Mouse (Mus musculus) ES-E14 (cell line): ENCODE measurements around the gene Fars2. TPM values are rescaled to one million over a fixed set of nuclear protein-coding genes. Genes with fewer than 3 reads are reported as not detected.

Experiments used
- DNase-seq: peaks from one replicate; pipeline ENCODE4 v3.0.0-alpha.2; 2013; ENCODE audit warnings: low read depth, low spot score
- H3K27ac ChIP-seq: 2 replicates; pipeline ENCODE4 v1.5.1; 2012; ENCODE audit warnings: low read depth, mild to moderate bottlenecking, low read length, moderate library complexity, mixed read lengths; ENCODE audit not compliant: poor library complexity, insufficient read depth, severe bottlenecking
- H3K36me3 ChIP-seq: 2 replicates; pipeline ENCODE4 v1.6.1; 2012; ENCODE audit warnings: mild to moderate bottlenecking, low read length, moderate library complexity, mixed read lengths; ENCODE audit not compliant: control insufficient read depth, poor library complexity, insufficient read depth, severe bottlenecking
- H3K4me1 ChIP-seq, 2 experiments: fragments of 150-350 bp in 1 of 2; sonication (generic) in 1 of 2; 2 replicates each; pipeline ENCODE4 v1.6.1; 2012; ENCODE audit warnings: low read length in 2 of 2, mild to moderate bottlenecking in 1 of 2, mixed read lengths in 1 of 2; ENCODE audit not compliant: control insufficient read depth in 2 of 2, insufficient read depth in 2 of 2, poor library complexity in 1 of 2
- H3K4me3 ChIP-seq, 2 experiments: fragments of 150-350 bp in 1 of 2; sonication (generic) in 1 of 2; 2 replicates each; pipeline ENCODE4 v1.5.1; 2012; ENCODE audit warnings: low read length in 2 of 2, low read depth in 1 of 2, mild to moderate bottlenecking in 1 of 2, mixed read lengths in 1 of 2; ENCODE audit not compliant: insufficient read depth in 1 of 2, poor library complexity in 1 of 2, severe bottlenecking in 1 of 2
- H3K9ac ChIP-seq: 2 replicates; pipeline ENCODE4 v1.6.1; 2012; ENCODE audit warnings: low read depth, mild to moderate bottlenecking, low read length, mixed read lengths; ENCODE audit not compliant: poor library complexity, insufficient read depth, severe bottlenecking
- H3K9me3 ChIP-seq: fragments of 150-350 bp; sonication (generic); 2 replicates; pipeline ENCODE4 v1.6.1; 2012; ENCODE audit warnings: low read depth, mild to moderate bottlenecking, low read length; ENCODE audit not compliant: control insufficient read depth, insufficient read depth
- CHD2 ChIP-seq: IDR thresholded peaks from 2 replicates; pipeline ENCODE4 v1.6.1; 2014; ENCODE audit warnings: mild to moderate bottlenecking, low read depth, low read length, inconsistent platforms
- HCFC1 ChIP-seq: IDR thresholded peaks from 2 replicates; pipeline ENCODE4 v1.6.1; 2012; ENCODE audit warnings: low read length, inconsistent platforms, borderline replicate concordance; ENCODE audit not compliant: insufficient read depth
- MAFK ChIP-seq: IDR thresholded peaks from 2 replicates; pipeline ENCODE4 v1.6.1; 2014; ENCODE audit warnings: mild to moderate bottlenecking, low read depth, low read length, inconsistent platforms; ENCODE audit not compliant: insufficient read depth
- ZC3H11A ChIP-seq: IDR thresholded peaks from 2 replicates; pipeline ENCODE4 v1.6.1; 2012; ENCODE audit warnings: low read depth, mild to moderate bottlenecking, inconsistent platforms, low read length, borderline replicate concordance
- ZNF384 ChIP-seq: IDR thresholded peaks from 2 replicates; pipeline ENCODE4 v1.6.1; 2012; ENCODE audit warnings: low read depth, low read length, inconsistent platforms
- in situ Hi-C, 2 experiments: fragments of 600-800 bp; cut with MboI; formaldehyde crosslinking; loops; one replicate each; pipeline ENCODE4 v1.15.1; 2025; ENCODE audit warnings: low sequenced_read_pairs in 2 of 2, inconsistent platforms in 1 of 2; ENCODE audit not compliant: unreplicated experiment in 2 of 2
- total RNA-seq: library from RNA; depleted of rRNA; stranded (reverse); fragments of 300-350 nt; gene quantifications from 2 replicates; pipeline ENCODE4 v1.2.3, GENCODE M21; 2012

Gene Fars2
- total RNA-seq, 1 experiment = 22.0 TPM

DNA sequence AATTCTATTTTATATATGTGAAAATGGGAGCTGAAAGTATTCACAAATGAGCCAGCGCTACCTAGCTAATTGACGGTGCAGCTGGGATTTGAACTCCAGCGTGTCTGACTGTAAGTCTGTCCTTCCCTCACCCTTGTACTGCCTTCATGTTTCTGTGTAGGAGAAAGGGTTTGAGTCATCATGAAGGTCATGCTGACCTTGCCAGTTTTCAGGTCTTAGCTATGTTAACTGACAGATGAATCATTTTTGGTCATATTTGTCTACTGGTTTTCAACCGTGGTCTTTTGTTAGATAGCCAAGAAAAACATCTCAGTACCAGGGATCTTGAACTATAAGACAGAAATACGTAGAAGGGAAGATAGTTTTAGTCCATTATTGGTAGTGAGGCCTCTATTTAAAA, 14.2 kb downstream of the Fars2 start:
- Histone ChIP-seq H3K9me3 (no peaks in the 10 kb centered on the region), H3K4me1 (no peaks in the 10 kb centered on the region), H3K27ac (no peak overlapping the region), H3K9ac (no peak overlapping the region), H3K4me3 (no peak overlapping the region), H3K36me3 (no peaks in the 10 kb centered on the region)
- in situ Hi-C loops = no loop called here
- TF ChIP-seq MAFK = no peak
- TF ChIP-seq ZC3H11A = no peak
- TF ChIP-seq HCFC1 = no peak
- no peak for TF ChIP-seq CHD2
- no peak for TF ChIP-seq ZNF384
- no peak for DNase-seq

DNA sequence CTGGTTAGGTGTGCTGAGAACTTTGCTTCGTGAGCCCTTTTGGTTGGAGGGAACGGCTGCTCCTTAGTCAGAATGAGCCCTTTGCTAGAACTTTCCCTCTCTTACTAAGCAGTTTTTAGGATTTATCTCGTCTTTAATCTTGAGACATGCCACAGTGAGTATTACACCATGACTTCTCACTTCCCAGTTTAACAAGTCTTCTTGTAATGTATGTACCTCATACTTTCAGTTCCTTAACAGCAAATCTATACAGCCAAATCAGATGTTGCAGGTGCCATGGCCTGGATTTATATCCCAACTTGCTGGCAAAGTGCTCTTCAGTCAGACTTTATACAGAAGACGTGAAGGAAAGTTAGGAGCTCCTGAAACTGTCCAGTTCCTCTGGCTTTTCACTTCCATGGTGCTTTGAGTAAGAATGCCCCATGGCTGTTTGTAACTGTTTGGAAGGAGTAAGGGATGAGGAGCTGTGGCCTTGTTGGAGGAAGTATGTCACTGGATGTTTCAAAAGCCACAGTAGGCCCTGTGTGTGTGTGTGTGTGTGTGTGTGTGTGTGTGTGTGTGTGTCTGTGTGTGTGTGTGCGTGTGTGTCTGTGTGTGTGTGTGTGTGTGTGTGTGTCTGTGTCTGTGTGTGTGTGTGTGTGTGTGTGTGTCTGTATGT, 14.9 kb downstream of the Fars2 start:
- in situ Hi-C loops = no loop called here
- Histone ChIP-seq H3K9me3 (no peaks in the 10 kb centered on the region), H3K27ac (no peak overlapping the region), H3K9ac (no peak overlapping the region), H3K4me1 (no peaks in the 10 kb centered on the region), H3K4me3 (no peak overlapping the region), H3K36me3 (no peaks in the 10 kb centered on the region)
- no peak for TF ChIP-seq CHD2
- no peak for TF ChIP-seq ZNF384
- no peak for TF ChIP-seq MAFK
- TF ChIP-seq ZC3H11A = no peak
- DNase-seq = no peak

DNA sequence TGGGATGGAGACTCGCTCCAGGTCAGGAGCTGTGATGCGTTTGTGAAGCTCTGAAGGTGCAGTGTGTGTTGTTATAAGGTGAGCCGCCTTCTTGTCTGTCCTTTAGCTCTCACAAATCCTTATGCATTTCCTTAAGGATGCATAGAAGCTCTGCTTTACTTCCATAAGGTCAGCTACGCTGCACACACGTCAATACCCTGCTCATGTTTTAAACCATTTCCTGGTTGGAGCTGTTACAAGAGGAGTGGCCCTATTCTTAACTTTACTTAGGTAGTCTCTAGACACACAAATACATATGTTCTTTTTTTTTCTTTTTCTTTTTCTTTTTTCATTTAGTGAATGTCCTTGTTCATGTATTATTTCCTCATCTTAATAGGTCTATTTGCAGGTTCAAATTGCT, 22.5 kb downstream of the Fars2 start:
- Histone ChIP-seq H3K9ac (no peak overlapping the region), H3K36me3 (no peaks in the 10 kb centered on the region), H3K9me3 (no peaks in the 10 kb centered on the region), H3K27ac (no peak overlapping the region), H3K4me3 (no peak overlapping the region), H3K4me1 (peaks cover 0 to 3% of the 10 kb centered on the region in 2 experiments; a peak in 1 of 4 replicates)
- in situ Hi-C loops = no loop called here
- TF ChIP-seq ZNF384 = no peak
- no peak for TF ChIP-seq HCFC1
- no peak for TF ChIP-seq CHD2
- no peak for TF ChIP-seq MAFK
- no peak for DNase-seq

- DNase-seq = no peak
- peaks cover 0 to 3% of the 10 kb centered on the region in 2 experiments; a peak in 1 of 4 replicates for H3K4me1 ChIP-seq
- no peaks in the 10 kb centered on the region for H3K36me3 ChIP-seq
- in situ Hi-C loops = no loop called here
- TF ChIP-seq HCFC1 (no peak), ZNF384 (no peak), CHD2 (no peak), ZC3H11A (no peak), MAFK (no peak)
- H3K27ac ChIP-seq = no peak overlapping the region
- H3K9me3 ChIP-seq = no peaks in the 10 kb centered on the region
- no peak overlapping the region for H3K4me3 ChIP-seq
- no peak overlapping the region for H3K9ac ChIP-seq
Observed at GRCm38 (mm10) chr13:36140247-36141016, 23.2 kb downstream of the Fars2 start.

GRCm38 (mm10) chr13:36145601-36146000, 28.4 kb downstream of the Fars2 start:
- TF ChIP-seq CHD2 = no peak
- DNase-seq = no peak
- in situ Hi-C loops = no loop called here
- 0 out of 4 replicates have a peak, but pooled peaks cover 0 to 2% of the 10 kb centered on the region in 2 experiments for H3K4me1 ChIP-seq
- no peaks in the 10 kb centered on the region for H3K9me3 ChIP-seq
- no peak overlapping the region for H3K9ac ChIP-seq
- no peak overlapping the region for H3K27ac ChIP-seq
- no peak overlapping the region for H3K4me3 ChIP-seq
- H3K36me3 ChIP-seq = no peaks in the 10 kb centered on the region
